Mouse (Mus musculus) MEL (cell line): Measurements from ENCODE around the gene Syn3.

Source experiments
- CTCF ChIP-seq, 3 experiments: IDR thresholded peaks in 2 of 3; conservative IDR thresholded peaks in 1 of 3; 2 replicates each; pipeline ENCODE4 v1.5.1; 2011 to 2012; ENCODE audit warnings: low read length in 3 of 3, low read depth in 2 of 3, mild to moderate bottlenecking in 2 of 3, improper control_type of control experiment in 1 of 3, inconsistent platforms in 1 of 3, mixed read lengths in 1 of 3, moderate library complexity in 1 of 3; ENCODE audit not compliant: control insufficient read depth in 1 of 3, insufficient read depth in 1 of 3, poor library complexity in 1 of 3, severe bottlenecking in 1 of 3
- EP300 ChIP-seq, 2 experiments: IDR thresholded peaks; 2 replicates each; pipeline ENCODE4 v1.6.1; 2011; ENCODE audit warnings: improper control_type of control experiment in 2 of 2, low read length in 2 of 2, low read depth in 1 of 2, mild to moderate bottlenecking in 1 of 2
- KAT2A ChIP-seq: conservative IDR thresholded peaks from 2 replicates; pipeline ENCODE4 v1.6.1; 2012; ENCODE audit warnings: low read depth, low read length, improper control_type of control experiment, inconsistent platforms
- MAZ ChIP-seq: IDR thresholded peaks from 2 replicates; pipeline ENCODE4 v1.6.1; 2012; ENCODE audit warnings: low read depth, mild to moderate bottlenecking, inconsistent platforms, low read length, improper control_type of control experiment
- MEF2A ChIP-seq: IDR thresholded peaks from 2 replicates; pipeline ENCODE4 v1.6.1; 2014; ENCODE audit warnings: low read depth, mild to moderate bottlenecking, inconsistent platforms, low read length, improper control_type of control experiment; ENCODE audit not compliant: poor library complexity, insufficient replicate concordance, severe bottlenecking; ENCODE audit errors: extremely low read depth
- POLR2A ChIP-seq, 2 experiments: IDR thresholded peaks; 2 replicates each; pipeline ENCODE4 v1.6.1; 2011 to 2012; ENCODE audit warnings: low read length in 2 of 2, mild to moderate bottlenecking in 2 of 2, control low read depth in 1 of 2, improper control_type of control experiment in 1 of 2, low read depth in 1 of 2, moderate library complexity in 1 of 2; ENCODE audit not compliant: control insufficient read depth in 1 of 2, insufficient read depth in 1 of 2, poor library complexity in 1 of 2
- RAD21 ChIP-seq: IDR thresholded peaks from 2 replicates; pipeline ENCODE4 v1.6.1; 2011; ENCODE audit warnings: mild to moderate bottlenecking, low read depth, low read length, improper control_type of control experiment
- TAL1 ChIP-seq: IDR thresholded peaks from 2 replicates; pipeline ENCODE4 v1.6.1; 2012; ENCODE audit warnings: mild to moderate bottlenecking, inconsistent platforms, low read length, moderate library complexity, mixed read lengths
- TBP ChIP-seq: IDR thresholded peaks from 2 replicates; pipeline ENCODE4 v1.8.0; 2011; ENCODE audit warnings: low read depth, low read length, improper control_type of control experiment
- USF1 ChIP-seq: IDR thresholded peaks from 2 replicates; pipeline ENCODE4 v1.6.1; 2014; ENCODE audit warnings: low read depth, mild to moderate bottlenecking, inconsistent platforms, low read length, improper control_type of control experiment, moderate library complexity
- ZNF384 ChIP-seq: IDR thresholded peaks from 2 replicates; pipeline ENCODE4 v1.6.1; 2012; ENCODE audit warnings: low read depth, mild to moderate bottlenecking, inconsistent platforms, low read length, improper control_type of control experiment

DNA sequence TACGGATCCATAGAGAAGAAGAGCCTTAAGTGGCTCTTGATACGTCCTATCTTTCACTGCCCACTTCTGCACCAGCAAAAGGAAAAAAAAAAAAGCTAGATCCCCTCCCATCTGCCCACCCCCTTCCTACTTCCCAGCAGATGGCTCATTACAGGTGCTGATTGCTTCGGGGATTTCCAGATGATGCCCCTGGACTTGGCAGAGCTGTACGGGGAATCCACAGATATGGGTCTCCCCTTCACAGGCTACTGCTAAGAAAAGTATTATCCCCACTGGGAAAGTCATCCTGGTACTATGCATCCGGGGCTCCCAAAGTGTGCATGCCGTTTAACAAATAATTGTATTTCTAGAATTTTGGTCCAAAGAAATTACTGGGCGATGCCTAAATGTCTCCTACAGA is 181.1 kb downstream of the Syn3 start:
- TF ChIP-seq CTCF (IDR thresholded peaks at IDR 0.05 in 2 of 3, conservative IDR thresholded peaks at IDR 0.05 in 1 of 3; ENCODE audit: control insufficient read depth in 1 of 3, insufficient read depth in 1 of 3, low read depth in 2 of 3, low read length in 3 of 3, poor library complexity in 1 of 3, severe bottlenecking in 1 of 3) = no peak
- TF ChIP-seq TAL1 = no peak
- TF ChIP-seq ZNF384 = no peak
- TF ChIP-seq RAD21 = no peak
- no peak for TF ChIP-seq EP300 (IDR thresholded peaks at IDR 0.05; ENCODE audit: low read depth in 1 of 2, low read length in 2 of 2)
- TF ChIP-seq MEF2A = no peak
- no peak for TF ChIP-seq POLR2A (IDR thresholded peaks at IDR 0.05; ENCODE audit: control insufficient read depth in 1 of 2, insufficient read depth in 1 of 2, low read depth in 1 of 2, low read length in 2 of 2, poor library complexity in 1 of 2)
- TF ChIP-seq KAT2A = no peak
- no peak for TF ChIP-seq TBP
- no peak for TF ChIP-seq USF1
- no peak for TF ChIP-seq MAZ
